Mouse (Mus musculus) ES-E14 (cell line): ENCODE data around the gene Arfip1. TPM values are rescaled to one million over a fixed set of nuclear protein-coding genes. Genes with fewer than 3 reads are reported as not detected.
"Not testable (repeated sequence)": the region's sequence is repeated elsewhere in the genome, so short reads cannot be mapped to it uniquely, and the experiment has no call there.

Experiments used
- DNase-seq: peaks from one replicate; pipeline ENCODE4 v3.0.0-alpha.2; 2013; ENCODE audit warnings: low read depth, low spot score
- H3K27ac ChIP-seq: 2 replicates; pipeline ENCODE4 v1.5.1; 2012; ENCODE audit warnings: low read depth, mild to moderate bottlenecking, low read length, moderate library complexity, mixed read lengths; ENCODE audit not compliant: poor library complexity, insufficient read depth, severe bottlenecking
- H3K36me3 ChIP-seq: 2 replicates; pipeline ENCODE4 v1.6.1; 2012; ENCODE audit warnings: mild to moderate bottlenecking, low read length, moderate library complexity, mixed read lengths; ENCODE audit not compliant: control insufficient read depth, poor library complexity, insufficient read depth, severe bottlenecking
- H3K4me1 ChIP-seq, 2 experiments: fragments of 150-350 bp in 1 of 2; sonication (generic) in 1 of 2; 2 replicates each; pipeline ENCODE4 v1.6.1; 2012; ENCODE audit warnings: low read length in 2 of 2, mild to moderate bottlenecking in 1 of 2, mixed read lengths in 1 of 2; ENCODE audit not compliant: control insufficient read depth in 2 of 2, insufficient read depth in 2 of 2, poor library complexity in 1 of 2
- H3K4me3 ChIP-seq, 2 experiments: fragments of 150-350 bp in 1 of 2; sonication (generic) in 1 of 2; 2 replicates each; pipeline ENCODE4 v1.5.1; 2012; ENCODE audit warnings: low read length in 2 of 2, low read depth in 1 of 2, mild to moderate bottlenecking in 1 of 2, mixed read lengths in 1 of 2; ENCODE audit not compliant: insufficient read depth in 1 of 2, poor library complexity in 1 of 2, severe bottlenecking in 1 of 2
- H3K9ac ChIP-seq: 2 replicates; pipeline ENCODE4 v1.6.1; 2012; ENCODE audit warnings: low read depth, mild to moderate bottlenecking, low read length, mixed read lengths; ENCODE audit not compliant: poor library complexity, insufficient read depth, severe bottlenecking
- H3K9me3 ChIP-seq: fragments of 150-350 bp; sonication (generic); 2 replicates; pipeline ENCODE4 v1.6.1; 2012; ENCODE audit warnings: low read depth, mild to moderate bottlenecking, low read length; ENCODE audit not compliant: control insufficient read depth, insufficient read depth
- CHD2 ChIP-seq: IDR thresholded peaks from 2 replicates; pipeline ENCODE4 v1.6.1; 2014; ENCODE audit warnings: mild to moderate bottlenecking, low read depth, low read length, inconsistent platforms
- HCFC1 ChIP-seq: IDR thresholded peaks from 2 replicates; pipeline ENCODE4 v1.6.1; 2012; ENCODE audit warnings: low read length, inconsistent platforms, borderline replicate concordance; ENCODE audit not compliant: insufficient read depth
- MAFK ChIP-seq: IDR thresholded peaks from 2 replicates; pipeline ENCODE4 v1.6.1; 2014; ENCODE audit warnings: mild to moderate bottlenecking, low read depth, low read length, inconsistent platforms; ENCODE audit not compliant: insufficient read depth
- ZC3H11A ChIP-seq: IDR thresholded peaks from 2 replicates; pipeline ENCODE4 v1.6.1; 2012; ENCODE audit warnings: low read depth, mild to moderate bottlenecking, inconsistent platforms, low read length, borderline replicate concordance
- ZNF384 ChIP-seq: IDR thresholded peaks from 2 replicates; pipeline ENCODE4 v1.6.1; 2012; ENCODE audit warnings: low read depth, low read length, inconsistent platforms
- in situ Hi-C, 2 experiments: fragments of 600-800 bp; cut with MboI; formaldehyde crosslinking; loops; one replicate each; pipeline ENCODE4 v1.15.1; 2025; ENCODE audit warnings: low sequenced_read_pairs in 2 of 2, inconsistent platforms in 1 of 2; ENCODE audit not compliant: unreplicated experiment in 2 of 2
- total RNA-seq: library from RNA; depleted of rRNA; stranded (reverse); fragments of 300-350 nt; gene quantifications from 2 replicates; pipeline ENCODE4 v1.2.3, GENCODE M21; 2012

Arfip1 gene
- total RNA-seq, 1 experiment, result 17.4 TPM

GRCm38 (mm10) chr3:84542450-84542849 lies 40.0 kb downstream of the Arfip1 start:
- not testable (repeated sequence) for H3K36me3 ChIP-seq, H3K27ac ChIP-seq, H3K4me1 ChIP-seq, H3K9me3 ChIP-seq, H3K9ac ChIP-seq, H3K4me3 ChIP-seq
- DNase-seq, result peak; percentile 24
- in situ Hi-C loops, result loop anchor here in 1 of 2 experiments (25.0 kb wide), 1 partner anchor 205 kb away; no protein-coding TSS in a partner anchor
- peak; percentile 42; the same call in 1 of the 2 replicates for TF ChIP-seq ZC3H11A

- no peaks in the 10 kb centered on the region for H3K9me3 ChIP-seq
- no peaks in the 10 kb centered on the region for H3K4me1 ChIP-seq
- H3K27ac ChIP-seq, result no peak overlapping the region
- no peak for TF ChIP-seq MAFK
- TF ChIP-seq ZNF384, result no peak
- no peak for TF ChIP-seq ZC3H11A
- TF ChIP-seq HCFC1, result no peak
- TF ChIP-seq CHD2, result no peak
- no peaks in the 10 kb centered on the region for H3K36me3 ChIP-seq
- H3K9ac ChIP-seq, result no peak overlapping the region
- H3K4me3 ChIP-seq, result no peak overlapping the region
- DNase-seq, result no peak
- in situ Hi-C loops, result loop anchor here in 1 of 2 experiments (25.0 kb wide), 1 partner anchor 205 kb away; no protein-coding TSS in a partner anchor
Measured at GRCm38 (mm10) chr3:84541881-84542280, 40.5 kb downstream of the Arfip1 start.

- no peak for TF ChIP-seq HCFC1
- no peak for TF ChIP-seq MAFK
- TF ChIP-seq ZC3H11A, result no peak
- no peak for TF ChIP-seq CHD2
- no peak for TF ChIP-seq ZNF384
- Histone ChIP-seq H3K9ac (no peak overlapping the region), H3K9me3 (no peaks in the 10 kb centered on the region), H3K27ac (no peak overlapping the region), H3K36me3 (no peaks in the 10 kb centered on the region), H3K4me3 (no peak overlapping the region), H3K4me1 (no peaks in the 10 kb centered on the region; a peak in 1 of 4 replicates)
- in situ Hi-C loops, result loop anchor here in 1 of 2 experiments (25.0 kb wide), 1 partner anchor 203 kb away; no protein-coding TSS in a partner anchor
- DNase-seq, result no peak
Measured at GRCm38 (mm10) chr3:84540640-84541039, 41.8 kb downstream of the Arfip1 start.

- H3K36me3 ChIP-seq, result no peaks in the 10 kb centered on the region
- no peak overlapping the region for H3K4me3 ChIP-seq
- in situ Hi-C loops, result loop anchor here (10.0 to 25.0 kb wide), 2 partner anchors 192 to 200 kb away; no protein-coding TSS in a partner anchor
- no peak overlapping the region for H3K9ac ChIP-seq
- H3K4me1 ChIP-seq, result no peaks in the 10 kb centered on the region; a peak in 1 of 4 replicates
- DNase-seq, result no peak
- no peak for TF ChIP-seq ZC3H11A
- no peak for TF ChIP-seq ZNF384
- no peak for TF ChIP-seq MAFK
- TF ChIP-seq CHD2, result no peak
- TF ChIP-seq HCFC1, result no peak
- no peak overlapping the region for H3K27ac ChIP-seq
- H3K9me3 ChIP-seq, result no peaks in the 10 kb centered on the region
Measured at GRCm38 (mm10) chr3:84536987-84537386, 45.4 kb downstream of the Arfip1 start.

GRCm38 (mm10) chr3:84533227-84533626 lies 49.2 kb downstream of the Arfip1 start:
- no peak for TF ChIP-seq ZC3H11A
- TF ChIP-seq HCFC1, result no peak
- no peak for TF ChIP-seq CHD2
- no peak for TF ChIP-seq MAFK
- TF ChIP-seq ZNF384, result no peak
- no peaks in the 10 kb centered on the region for H3K36me3 ChIP-seq
- H3K27ac ChIP-seq, result no peak overlapping the region
- H3K4me1 ChIP-seq, result no peaks in the 10 kb centered on the region; a peak in 1 of 4 replicates
- in situ Hi-C loops, result loop anchor here (10.0 to 25.0 kb wide), 2 partner anchors 188 to 196 kb away; no protein-coding TSS in a partner anchor
- no peak overlapping the region for H3K4me3 ChIP-seq
- no peak overlapping the region; the same call in 1 of the 2 replicates for H3K9ac ChIP-seq
- H3K9me3 ChIP-seq, result no peaks in the 10 kb centered on the region
- no peak for DNase-seq
